Mouse (Mus musculus): Measurements from ENCODE around the gene Resf1.
"Not testable (repeated sequence)": the region's sequence is repeated elsewhere in the genome, so short reads cannot be mapped to it uniquely, and the experiment has no call there.

Resf1 gene

DNA sequence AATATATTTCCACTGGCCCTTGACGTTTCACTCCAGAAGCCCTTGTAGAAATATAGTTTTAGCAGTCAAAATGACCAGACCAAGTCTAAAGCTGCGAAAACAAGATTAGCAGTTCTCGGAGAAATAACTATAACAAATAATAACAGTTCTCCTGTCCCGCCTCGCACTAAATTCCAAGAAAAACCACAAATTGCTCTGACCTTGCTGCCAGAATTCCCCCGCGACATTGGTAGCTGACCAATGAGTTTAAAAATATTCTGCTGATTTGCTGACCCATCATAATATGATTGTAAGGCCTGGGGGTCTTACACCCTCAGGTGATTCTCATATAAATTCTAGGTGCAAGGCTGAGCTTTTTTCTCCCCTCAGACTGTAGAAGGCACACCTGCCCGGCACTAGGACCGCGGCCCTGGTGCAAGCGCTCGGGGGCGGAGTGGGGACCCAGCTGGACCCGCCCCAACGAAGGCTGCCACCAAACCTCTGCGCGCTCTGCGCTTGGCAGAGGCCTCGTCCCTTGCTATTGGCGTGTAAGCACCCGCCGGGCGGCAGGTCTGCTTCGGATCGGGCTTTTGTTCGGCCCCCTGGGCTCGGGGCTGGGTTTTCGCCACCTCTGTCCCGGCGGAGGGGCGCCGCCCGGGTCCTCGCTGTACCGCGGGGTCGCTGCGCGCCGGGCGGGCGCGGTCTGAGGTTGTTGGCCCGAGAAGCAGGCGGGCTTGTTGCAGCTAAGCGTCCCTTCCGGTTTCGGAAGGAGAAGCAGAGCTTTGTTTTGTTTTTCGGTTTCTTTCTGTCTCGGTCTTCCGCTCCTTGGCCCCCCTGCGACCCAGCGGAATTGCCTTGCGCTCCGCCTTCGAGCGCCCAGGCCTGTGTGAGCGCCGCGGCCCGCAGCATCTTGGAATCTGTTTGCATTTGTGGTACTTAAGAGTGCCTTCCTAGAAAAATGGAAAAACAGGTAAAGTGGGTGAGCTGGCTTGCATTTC is at the start of gene Resf1:
Gene Resf1, plus strand, starts transcription at position 459 of the 977 bp plus-strand sequence.
- Histone ChIP-seq H3K27me3 (ENCODE audit: insufficient read depth, low read length) (no peaks in the 10 kb centered on the region), H3K9me3 (ENCODE audit: low read length) (peaks cover 12% of the 10 kb centered on the region), H3K36me3 (ENCODE audit: insufficient read depth, low read length) (peaks cover 40% of the 10 kb centered on the region), H3K4me1 (replicated peaks; ENCODE audit: low read depth, low read length) (peaks cover 57% of the 10 kb centered on the region), H3K4me3 (replicated peaks; ENCODE audit: low read length) (peak within 1 kb of the TSS; percentile 89)
- TF ChIP-seq POU5F1 (IDR thresholded peaks at IDR 0.05; ENCODE audit: borderline replicate concordance, low read length): no peak
- TF ChIP-seq NANOG (IDR thresholded peaks at IDR 0.05; ENCODE audit: borderline replicate concordance, low read length): no peak
- no peak for TF ChIP-seq CTCF (conservative IDR thresholded peaks at IDR 0.05; ENCODE audit: low read length)

DNA sequence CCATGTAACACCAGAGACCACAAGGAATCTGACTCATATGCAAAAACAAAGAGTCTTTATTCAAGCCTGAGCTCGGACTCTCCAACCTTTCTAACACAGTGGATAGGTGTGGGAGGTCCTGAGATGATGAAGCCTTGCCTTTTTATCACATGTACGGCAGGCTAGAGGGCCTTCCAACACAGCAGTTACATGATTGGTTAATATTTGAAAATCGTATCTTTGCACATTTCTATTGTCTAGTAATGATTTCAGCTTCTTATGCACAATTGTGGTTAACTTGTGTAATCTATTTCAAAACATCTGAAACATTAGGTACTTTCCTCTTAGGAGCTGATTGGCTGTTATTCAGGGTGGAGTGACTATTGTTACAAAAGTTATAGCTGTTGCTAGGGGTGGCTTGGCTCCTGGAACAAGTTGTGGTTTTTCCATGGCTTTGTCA is 48.4 kb upstream of the Resf1 start:
- no peaks in the 10 kb centered on the region for H3K27me3 ChIP-seq (ENCODE audit: insufficient read depth, low read length)
- no peak for TF ChIP-seq POU5F1 (IDR thresholded peaks at IDR 0.05; ENCODE audit: borderline replicate concordance, low read length)
- no peak for TF ChIP-seq CTCF (conservative IDR thresholded peaks at IDR 0.05; ENCODE audit: low read length)
- no peak for TF ChIP-seq NANOG (IDR thresholded peaks at IDR 0.05; ENCODE audit: borderline replicate concordance, low read length)
- H3K9me3 ChIP-seq (ENCODE audit: low read length): peaks cover 15% of the 10 kb centered on the region
- no peaks in the 10 kb centered on the region for H3K4me1 ChIP-seq (replicated peaks; ENCODE audit: low read depth, low read length)
- no peaks in the 10 kb centered on the region for H3K36me3 ChIP-seq (ENCODE audit: insufficient read depth, low read length)
- no peak overlapping the region for H3K4me3 ChIP-seq (replicated peaks; ENCODE audit: low read length)

DNA sequence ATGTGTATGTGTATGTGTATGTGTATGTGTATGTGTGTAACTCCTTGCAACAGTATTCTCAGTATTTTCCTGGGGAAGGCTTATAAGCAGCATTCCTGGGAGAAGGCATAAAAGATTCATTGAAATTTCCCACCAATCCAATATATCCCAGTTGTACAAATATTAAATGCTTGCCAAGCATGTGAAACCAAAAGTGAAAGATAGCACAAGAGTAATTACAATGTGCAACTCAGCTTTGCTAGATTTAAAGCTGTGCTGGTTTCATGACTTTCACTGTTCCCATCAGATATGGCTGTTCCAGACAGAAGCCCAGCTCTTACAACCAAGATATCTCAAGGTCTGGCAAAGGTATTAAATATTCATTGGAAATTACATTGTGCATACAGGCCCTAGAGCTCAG is 41.3 kb upstream of the Resf1 start:
- H3K4me1 ChIP-seq (replicated peaks; ENCODE audit: low read depth, low read length): no peaks in the 10 kb centered on the region
- no peaks in the 10 kb centered on the region for H3K36me3 ChIP-seq (ENCODE audit: insufficient read depth, low read length)
- peaks cover 26% of the 10 kb centered on the region for H3K9me3 ChIP-seq (ENCODE audit: low read length)
- no peak overlapping the region for H3K4me3 ChIP-seq (replicated peaks; ENCODE audit: low read length)
- H3K27me3 ChIP-seq (ENCODE audit: insufficient read depth, low read length): no peaks in the 10 kb centered on the region
- TF ChIP-seq NANOG (IDR thresholded peaks at IDR 0.05; ENCODE audit: borderline replicate concordance, low read length) (no peak), CTCF (conservative IDR thresholded peaks at IDR 0.05; ENCODE audit: low read length) (no peak), POU5F1 (IDR thresholded peaks at IDR 0.05; ENCODE audit: borderline replicate concordance, low read length) (no peak)

DNA sequence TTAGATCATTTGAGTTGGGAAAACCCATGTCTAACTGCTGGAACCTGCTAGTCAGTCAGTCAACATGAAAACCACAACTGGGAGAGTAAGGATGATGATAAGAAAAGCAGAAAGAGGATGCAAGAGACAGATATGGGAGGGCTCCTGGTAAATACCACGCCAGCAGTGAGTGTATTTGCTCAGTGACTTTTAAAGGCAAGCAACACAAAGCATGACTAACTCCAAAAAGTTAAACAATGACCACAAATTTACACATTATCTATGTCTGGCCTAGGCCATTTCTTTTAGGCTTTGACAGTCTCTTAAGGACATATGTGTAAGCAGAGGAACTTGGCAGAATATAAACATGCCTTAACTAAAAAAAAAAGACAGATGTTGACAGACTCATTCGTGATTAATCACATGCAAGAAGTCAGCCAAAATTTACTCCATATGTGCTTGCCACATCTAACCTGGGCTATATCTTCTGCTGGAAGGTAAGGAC is 30.9 kb upstream of the Resf1 start:
- Histone ChIP-seq H3K4me1 (replicated peaks; ENCODE audit: low read depth, low read length) (no peaks in the 10 kb centered on the region), H3K9me3 (ENCODE audit: low read length) (peaks cover 34% of the 10 kb centered on the region), H3K27me3 (ENCODE audit: insufficient read depth, low read length) (no peaks in the 10 kb centered on the region), H3K36me3 (ENCODE audit: insufficient read depth, low read length) (no peaks in the 10 kb centered on the region), H3K4me3 (replicated peaks; ENCODE audit: low read length) (no peak overlapping the region)
- TF ChIP-seq CTCF (conservative IDR thresholded peaks at IDR 0.05; ENCODE audit: low read length) (no peak), POU5F1 (IDR thresholded peaks at IDR 0.05; ENCODE audit: borderline replicate concordance, low read length) (no peak), NANOG (IDR thresholded peaks at IDR 0.05; ENCODE audit: borderline replicate concordance, low read length) (no peak)

DNA sequence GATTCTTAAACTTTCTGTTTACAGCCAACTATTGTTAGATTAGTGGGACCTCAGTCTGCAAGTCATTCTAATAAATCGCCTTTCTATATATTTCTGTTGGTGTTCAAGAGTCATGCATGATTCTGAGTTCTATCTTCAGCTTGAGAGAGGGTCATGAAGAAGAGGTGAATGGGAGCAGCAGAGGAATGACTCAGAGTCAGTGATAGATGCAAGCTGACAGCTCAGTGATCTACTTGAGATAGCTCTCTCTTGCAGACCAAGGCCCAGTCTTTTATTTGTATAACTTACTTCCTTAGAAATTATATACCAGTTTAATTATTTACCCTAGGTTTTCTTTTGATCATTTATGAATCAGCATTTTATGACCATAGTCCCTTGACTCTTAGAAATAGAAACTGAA is 30.3 kb upstream of the Resf1 start:
- no peaks in the 10 kb centered on the region for H3K36me3 ChIP-seq (ENCODE audit: insufficient read depth, low read length)
- no peaks in the 10 kb centered on the region for H3K4me1 ChIP-seq (replicated peaks; ENCODE audit: low read depth, low read length)
- TF ChIP-seq CTCF (conservative IDR thresholded peaks at IDR 0.05; ENCODE audit: low read length) (no peak), NANOG (IDR thresholded peaks at IDR 0.05; ENCODE audit: borderline replicate concordance, low read length) (no peak), POU5F1 (IDR thresholded peaks at IDR 0.05; ENCODE audit: borderline replicate concordance, low read length) (no peak)
- peaks cover 40% of the 10 kb centered on the region for H3K9me3 ChIP-seq (ENCODE audit: low read length)
- no peaks in the 10 kb centered on the region for H3K27me3 ChIP-seq (ENCODE audit: insufficient read depth, low read length)
- no peak overlapping the region for H3K4me3 ChIP-seq (replicated peaks; ENCODE audit: low read length)

DNA sequence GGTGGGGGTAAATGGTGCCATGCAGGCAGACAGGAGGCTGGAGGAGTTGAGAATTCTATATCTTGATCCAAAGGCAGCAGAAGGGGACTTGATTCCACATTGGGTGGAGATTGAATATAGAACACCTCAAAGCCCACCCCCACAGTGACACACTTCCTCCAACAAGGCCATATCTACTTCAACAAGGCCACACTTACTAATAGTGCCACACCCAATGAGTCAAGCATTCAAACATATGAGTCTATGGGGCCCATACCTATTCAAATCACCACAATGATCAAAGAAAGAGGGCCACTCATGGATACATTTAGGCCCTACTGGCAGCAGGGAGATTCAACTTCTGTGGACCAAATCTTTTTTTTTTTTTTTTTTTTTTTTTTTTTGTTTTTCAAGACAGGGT is 28.7 kb upstream of the Resf1 start:
- Histone ChIP-seq H3K4me3 (replicated peaks; ENCODE audit: low read length) (no peak overlapping the region), H3K4me1 (replicated peaks; ENCODE audit: low read depth, low read length) (no peaks in the 10 kb centered on the region), H3K9me3 (ENCODE audit: low read length) (peaks cover 46% of the 10 kb centered on the region), H3K27me3 (ENCODE audit: insufficient read depth, low read length) (no peaks in the 10 kb centered on the region), H3K36me3 (ENCODE audit: insufficient read depth, low read length) (no peaks in the 10 kb centered on the region)
- TF ChIP-seq CTCF (conservative IDR thresholded peaks at IDR 0.05; ENCODE audit: low read length) (no peak), POU5F1 (IDR thresholded peaks at IDR 0.05; ENCODE audit: borderline replicate concordance, low read length) (no peak), NANOG (IDR thresholded peaks at IDR 0.05; ENCODE audit: borderline replicate concordance, low read length) (no peak)

DNA sequence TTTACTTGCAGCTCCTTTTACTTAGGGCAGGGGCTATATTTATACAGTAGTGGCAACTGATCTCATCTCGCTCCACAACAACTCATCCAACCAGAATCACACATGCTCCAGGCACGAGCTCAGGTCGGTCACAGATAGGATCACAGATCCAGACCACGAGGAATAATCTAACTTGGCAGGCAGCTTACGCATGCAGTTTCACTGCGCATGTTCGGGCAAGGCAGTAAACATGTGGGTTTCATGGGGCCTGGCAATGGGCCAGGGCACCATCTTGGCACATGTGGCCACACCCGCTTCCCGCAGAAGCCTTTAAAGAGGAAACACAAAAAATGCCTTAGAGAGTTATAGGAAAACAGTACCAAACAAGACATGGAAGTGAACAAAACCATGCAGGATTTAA is 21.0 kb upstream of the Resf1 start:
- not testable (repeated sequence) for H3K27me3 ChIP-seq (ENCODE audit: insufficient read depth, low read length); H3K4me1 ChIP-seq (replicated peaks; ENCODE audit: low read depth, low read length); H3K4me3 ChIP-seq (replicated peaks; ENCODE audit: low read length); H3K36me3 ChIP-seq (ENCODE audit: insufficient read depth, low read length)
- peaks cover 44% of the 10 kb centered on the region for H3K9me3 ChIP-seq (ENCODE audit: low read length)

DNA sequence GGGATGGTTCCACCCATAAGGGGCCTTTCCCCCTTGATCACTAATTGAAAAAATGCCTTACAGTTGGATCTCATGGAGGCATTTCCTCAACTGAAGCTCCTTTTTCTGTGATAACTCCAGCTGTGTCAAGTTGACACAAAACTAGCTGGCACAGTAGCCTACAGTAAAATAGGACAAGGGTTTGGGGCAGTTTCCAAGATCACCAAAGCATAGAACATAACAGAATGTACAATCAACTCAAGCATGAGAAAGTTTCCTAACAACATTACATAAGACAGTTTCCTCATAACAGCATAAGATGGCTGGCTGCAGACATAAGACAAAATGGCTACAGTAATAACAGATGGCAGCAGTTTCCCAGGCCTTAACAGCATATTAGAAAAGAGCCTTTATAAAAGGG is 6.0 kb upstream of the Resf1 start:
- peaks cover 34% of the 10 kb centered on the region for H3K9me3 ChIP-seq (ENCODE audit: low read length)
- not testable (repeated sequence) for H3K27me3 ChIP-seq (ENCODE audit: insufficient read depth, low read length); H3K36me3 ChIP-seq (ENCODE audit: insufficient read depth, low read length); H3K4me3 ChIP-seq (replicated peaks; ENCODE audit: low read length)
- peaks cover 26% of the 10 kb centered on the region for H3K4me1 ChIP-seq (replicated peaks; ENCODE audit: low read depth, low read length)

DNA sequence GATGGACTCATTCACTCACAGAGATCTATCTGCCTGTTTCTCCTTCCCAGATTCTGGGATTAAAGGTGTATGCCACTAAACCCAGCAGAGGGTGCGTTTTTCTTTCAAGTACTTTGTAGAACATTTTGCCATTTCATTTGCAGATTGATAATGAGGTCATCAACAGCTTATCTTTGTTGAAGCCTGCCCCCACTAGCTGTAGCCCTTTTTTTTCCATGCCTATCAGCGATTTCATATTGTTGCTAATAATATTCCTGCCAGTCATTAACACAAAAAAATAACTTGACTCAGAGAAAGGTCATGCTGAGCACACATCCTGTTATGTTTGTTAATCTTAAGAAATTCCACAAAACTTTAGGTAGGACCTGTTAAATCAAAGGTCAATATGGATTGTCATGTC is 2.1 kb upstream of the Resf1 start:
- H3K4me3 ChIP-seq (replicated peaks; ENCODE audit: low read length): 0 out of 2 replicates have a peak overlapping the region, but pooled peaks have one; percentile 89
- peaks cover 23% of the 10 kb centered on the region for H3K36me3 ChIP-seq (ENCODE audit: insufficient read depth, low read length)
- no peak for TF ChIP-seq NANOG (IDR thresholded peaks at IDR 0.05; ENCODE audit: borderline replicate concordance, low read length)
- no peak for TF ChIP-seq CTCF (conservative IDR thresholded peaks at IDR 0.05; ENCODE audit: low read length)
- no peak for TF ChIP-seq POU5F1 (IDR thresholded peaks at IDR 0.05; ENCODE audit: borderline replicate concordance, low read length)
- H3K9me3 ChIP-seq (ENCODE audit: low read length): peaks cover 27% of the 10 kb centered on the region
- H3K4me1 ChIP-seq (replicated peaks; ENCODE audit: low read depth, low read length): peaks cover 42% of the 10 kb centered on the region
- no peaks in the 10 kb centered on the region for H3K27me3 ChIP-seq (ENCODE audit: insufficient read depth, low read length)

Data from E14TG2a.4 (cell line).